Mouse (Mus musculus) hindbrain, embryonic 14.5 days (tissue): ENCODE measurements around the gene Msh2. TPM values are rescaled to one million over a fixed set of nuclear protein-coding genes. Genes with fewer than 3 reads are reported as not detected.

Source experiments
- ATAC-seq: fragments of 200-750 bp; cut with Nextera tagmentation; 2 replicates; pipeline ENCODE4 v1.8.0; 2017; ENCODE audit warnings: moderate number of reproducible peaks, mild to moderate bottlenecking, moderate TSS enrichment, moderate library complexity; ENCODE audit not compliant: low FRiP score
- DNase-seq: peaks from one replicate; pipeline ENCODE4 v3.0.0-alpha.2; 2015; ENCODE audit warnings: low spot score
- H3K27ac ChIP-seq: fragments of 300-500 bp; sonication (generic); 2 replicates; pipeline ENCODE4 v1.5.1; 2014; ENCODE audit warnings: mild to moderate bottlenecking, moderate library complexity
- H3K27me3 ChIP-seq: fragments of 300-500 bp; sonication (generic); 2 replicates; pipeline ENCODE4 v1.6.1; 2014; ENCODE audit warnings: mild to moderate bottlenecking, low read length, mixed read lengths; ENCODE audit not compliant: control insufficient read depth, insufficient read depth
- H3K36me3 ChIP-seq: fragments of 300-500 bp; sonication (generic); replicated peaks from 2 replicates; pipeline ENCODE4 v1.6.1; 2014; ENCODE audit not compliant: control insufficient read depth, insufficient read depth
- H3K4me1 ChIP-seq: fragments of 300-500 bp; sonication (generic); replicated peaks from 2 replicates; pipeline ENCODE4 v1.6.1; 2014; ENCODE audit warnings: antibody characterized with exemption, low read length, mixed read lengths; ENCODE audit not compliant: control insufficient read depth, insufficient read depth
- H3K4me2 ChIP-seq: fragments of 300-500 bp; sonication (generic); replicated peaks from 2 replicates; pipeline ENCODE4 v1.6.1; 2014; ENCODE audit warnings: mild to moderate bottlenecking, moderate library complexity
- H3K4me3 ChIP-seq: fragments of 300-500 bp; sonication (generic); replicated peaks from 2 replicates; pipeline ENCODE4 v1.5.1; 2014; ENCODE audit warnings: mild to moderate bottlenecking, low read length
- H3K9ac ChIP-seq: fragments of 300-500 bp; sonication (generic); 2 replicates; pipeline ENCODE4 v1.6.1; 2014
- H3K9me3 ChIP-seq: fragments of 300-500 bp; sonication (generic); 2 replicates; pipeline ENCODE4 v1.6.1; 2016; ENCODE audit warnings: low read length; ENCODE audit not compliant: control insufficient read depth
- WGBS: fragments of 180-500 bp; shearing (Covaris S2); extraction: QIAGEN DNeasy Blood & Tissue Kit; methylation state at CpG from one replicate; pipeline ENCODE4 v1.1.7; 2014; 5-methylcytosine and 5-hydroxymethylcytosine counted together
- polyA plus RNA-seq: library from polyadenylated mRNA; unstranded; fragments of >200 nt; fragmentation: Nextera tagmentation; extraction: Ambion mirVana; gene quantifications from 2 replicates; pipeline ENCODE4 v1.2.1, GENCODE M21; 2014

Gene Msh2
- polyA plus RNA-seq, 1 experiment from 2014 or later = 43.9 TPM

- no peak overlapping the region for H3K4me2 ChIP-seq
- no peak for DNase-seq
- no peak overlapping the region for H3K4me3 ChIP-seq
- H3K36me3 ChIP-seq = peaks cover 50% of the 10 kb centered on the region
- H3K4me1 ChIP-seq = no peaks in the 10 kb centered on the region
- H3K27me3 ChIP-seq = no peaks in the 10 kb centered on the region
- H3K9me3 ChIP-seq = no peaks in the 10 kb centered on the region
- no peak for ATAC-seq
- no peak overlapping the region for H3K27ac ChIP-seq
- no peak overlapping the region for H3K9ac ChIP-seq
- 82% methylated on average over 11 of the region's 11 CpGs for WGBS
Measured at GRCm38 (mm10) chr17:87695874-87696465, 23.8 kb downstream of the Msh2 start.

GRCm38 (mm10) chr17:87696814-87697213 is 24.7 kb downstream of the Msh2 start:
- H3K4me2 ChIP-seq = no peak overlapping the region
- WGBS = 90% methylated on average over 6 of the region's 6 CpGs
- no peaks in the 10 kb centered on the region for H3K9me3 ChIP-seq
- no peak for DNase-seq
- H3K27me3 ChIP-seq = no peaks in the 10 kb centered on the region
- H3K27ac ChIP-seq = no peak overlapping the region
- H3K4me3 ChIP-seq = no peak overlapping the region
- no peaks in the 10 kb centered on the region for H3K4me1 ChIP-seq
- peaks cover 49% of the 10 kb centered on the region for H3K36me3 ChIP-seq
- ATAC-seq = no peak
- H3K9ac ChIP-seq = no peak overlapping the region

GRCm38 (mm10) chr17:87698996-87699765 is 27.1 kb downstream of the Msh2 start:
- ATAC-seq = no peak
- no peak for DNase-seq
- no peak overlapping the region for H3K27ac ChIP-seq
- WGBS = 81% methylated on average over 16 of the region's 16 CpGs
- no peak overlapping the region for H3K9ac ChIP-seq
- no peak overlapping the region for H3K4me2 ChIP-seq
- no peaks in the 10 kb centered on the region for H3K9me3 ChIP-seq
- H3K4me3 ChIP-seq = no peak overlapping the region
- H3K4me1 ChIP-seq = no peaks in the 10 kb centered on the region
- peaks cover 45% of the 10 kb centered on the region for H3K36me3 ChIP-seq
- H3K27me3 ChIP-seq = no peaks in the 10 kb centered on the region

GRCm38 (mm10) chr17:87700101-87700500 is 28.0 kb downstream of the Msh2 start:
- no peak for DNase-seq
- no peaks in the 10 kb centered on the region for H3K9me3 ChIP-seq
- WGBS = 78% methylated on average over 8 of the region's 8 CpGs
- no peak overlapping the region for H3K4me2 ChIP-seq
- no peak overlapping the region for H3K27ac ChIP-seq
- H3K27me3 ChIP-seq = no peaks in the 10 kb centered on the region
- H3K9ac ChIP-seq = no peak overlapping the region
- H3K36me3 ChIP-seq = peaks cover 45% of the 10 kb centered on the region
- H3K4me3 ChIP-seq = no peak overlapping the region
- no peaks in the 10 kb centered on the region for H3K4me1 ChIP-seq
- no peak for ATAC-seq

- no peaks in the 10 kb centered on the region for H3K27me3 ChIP-seq
- no peak overlapping the region for H3K4me3 ChIP-seq
- H3K36me3 ChIP-seq = peaks cover 53% of the 10 kb centered on the region
- no peak overlapping the region for H3K4me2 ChIP-seq
- H3K27ac ChIP-seq = no peak overlapping the region
- no peak overlapping the region for H3K9ac ChIP-seq
- H3K4me1 ChIP-seq = no peaks in the 10 kb centered on the region
- DNase-seq (no peak), ATAC-seq (no peak)
- H3K9me3 ChIP-seq = no peaks in the 10 kb centered on the region
- 90% methylated on average over 7 of the region's 7 CpGs for WGBS
Measured at GRCm38 (mm10) chr17:87724727-87725126, 52.6 kb downstream of the Msh2 start.

- no peak overlapping the region for H3K4me2 ChIP-seq
- 96% methylated on average over 12 of the region's 12 CpGs for WGBS
- H3K36me3 ChIP-seq = peaks cover 40% of the 10 kb centered on the region
- no peak overlapping the region for H3K27ac ChIP-seq
- no peaks in the 10 kb centered on the region for H3K4me1 ChIP-seq
- DNase-seq = no peak
- H3K4me3 ChIP-seq = no peak overlapping the region
- H3K27me3 ChIP-seq = no peaks in the 10 kb centered on the region
- ATAC-seq = no peak
- H3K9me3 ChIP-seq = no peaks in the 10 kb centered on the region
- no peak overlapping the region for H3K9ac ChIP-seq
Measured at GRCm38 (mm10) chr17:87726489-87727356, 54.6 kb downstream of the Msh2 start.

GRCm38 (mm10) chr17:87731962-87732361 is 59.8 kb downstream of the Msh2 start:
- no peaks in the 10 kb centered on the region for H3K36me3 ChIP-seq
- H3K4me3 ChIP-seq = no peak overlapping the region
- DNase-seq (no peak), ATAC-seq (no peak)
- H3K27me3 ChIP-seq = no peaks in the 10 kb centered on the region
- no peak overlapping the region for H3K4me2 ChIP-seq
- no peaks in the 10 kb centered on the region for H3K4me1 ChIP-seq
- no peak overlapping the region for H3K27ac ChIP-seq
- no peak overlapping the region for H3K9ac ChIP-seq
- 80% methylated on average over 4 of the region's 4 CpGs for WGBS
- no peaks in the 10 kb centered on the region for H3K9me3 ChIP-seq

GRCm38 (mm10) chr17:87734471-87734870 is 62.3 kb downstream of the Msh2 start:
- no peaks in the 10 kb centered on the region for H3K4me1 ChIP-seq
- no peaks in the 10 kb centered on the region for H3K9me3 ChIP-seq
- no peak overlapping the region for H3K4me3 ChIP-seq
- H3K27me3 ChIP-seq = no peaks in the 10 kb centered on the region
- H3K36me3 ChIP-seq = no peaks in the 10 kb centered on the region
- 90% methylated on average over 8 of the region's 8 CpGs for WGBS
- ATAC-seq (no peak), DNase-seq (no peak)
- no peak overlapping the region for H3K4me2 ChIP-seq
- H3K27ac ChIP-seq = no peak overlapping the region
- no peak overlapping the region for H3K9ac ChIP-seq

GRCm38 (mm10) chr17:87737144-87737543 is 65.0 kb downstream of the Msh2 start:
- Histone ChIP-seq H3K27me3 (no peaks in the 10 kb centered on the region), H3K36me3 (no peaks in the 10 kb centered on the region)

More at GRCm38 (mm10) chr17:87737144-87737543, 65.0 kb downstream of the Msh2 start:
- Histone ChIP-seq H3K27ac (no peak overlapping the region), H3K9me3 (no peaks in the 10 kb centered on the region), H3K9ac (no peak overlapping the region), H3K4me3 (no peak overlapping the region), H3K4me1 (no peaks in the 10 kb centered on the region), H3K4me2 (no peak overlapping the region)
- 81% methylated on average over 3 of the region's 3 CpGs for WGBS
- no peak for ATAC-seq
- DNase-seq = no peak
